Mouse (Mus musculus) c-Kit-positive CD71-positive TER-119-negative erythroid progenitor cells, embryonic 14.5 days (primary cell): ENCODE results near the gene Mrpl36.

ENCODE experiments used
- DNase-seq: peaks from one replicate; pipeline ENCODE4 v3.0.0-alpha.2; 2013; ENCODE audit warnings: low read depth

The Mrpl36 gene

GRCm38 (mm10) chr13:73346743-73347142 is 18.4 kb downstream of the Mrpl36 start:
- no peak for DNase-seq

- no peak for DNase-seq
These were observed 18.9 kb downstream of the Mrpl36 start for GRCm38 (mm10) chr13:73347171-73347570.

- DNase-seq, result no peak
These were observed 19.8 kb downstream of the Mrpl36 start for GRCm38 (mm10) chr13:73347922-73348650.

- no peak for DNase-seq
These were observed 22.4 kb downstream of the Mrpl36 start for GRCm38 (mm10) chr13:73350741-73351140.

GRCm38 (mm10) chr13:73351910-73352309 is 23.6 kb downstream of the Mrpl36 start:
- no peak for DNase-seq

- DNase-seq, result no peak
These were observed 24.2 kb downstream of the Mrpl36 start for GRCm38 (mm10) chr13:73352491-73352890.

- no peak for DNase-seq
These were observed 28.8 kb downstream of the Mrpl36 start for GRCm38 (mm10) chr13:73357106-73357505.

GRCm38 (mm10) chr13:73373367-73373766 is 45.1 kb downstream of the Mrpl36 start:
- DNase-seq, result no peak

GRCm38 (mm10) chr13:73374612-73375011 is 46.3 kb downstream of the Mrpl36 start:
- no peak for DNase-seq

- DNase-seq, result no peak
These were observed 49.3 kb downstream of the Mrpl36 start for GRCm38 (mm10) chr13:73377637-73378036.
